Mouse (Mus musculus) testis, adult 2 months (tissue): ENCODE results near the gene Osbpl9.

ENCODE experiments used
- CTCF ChIP-seq: fragments of 200-500 bp; IDR thresholded peaks from 2 replicates; pipeline ENCODE4 v1.5.1; 2012; ENCODE audit warnings: low read depth, mild to moderate bottlenecking, inconsistent platforms, low read length, moderate library complexity; ENCODE audit not compliant: control insufficient read depth, insufficient read depth, insufficient replicate concordance
- POLR2A ChIP-seq: fragments of 200-500 bp; IDR thresholded peaks from 2 replicates; pipeline ENCODE4 v1.6.1; 2012; ENCODE audit warnings: low read depth, mild to moderate bottlenecking, inconsistent platforms, low read length, moderate library complexity; ENCODE audit not compliant: control insufficient read depth

- TF ChIP-seq CTCF (no peak), POLR2A (no peak)
Measured at GRCm38 (mm10) chr4:109136475-109137125, 65.5 kb downstream of the Osbpl9 start.
